Mouse (Mus musculus): ENCODE measurements around the gene Pdgfc.

DNA sequence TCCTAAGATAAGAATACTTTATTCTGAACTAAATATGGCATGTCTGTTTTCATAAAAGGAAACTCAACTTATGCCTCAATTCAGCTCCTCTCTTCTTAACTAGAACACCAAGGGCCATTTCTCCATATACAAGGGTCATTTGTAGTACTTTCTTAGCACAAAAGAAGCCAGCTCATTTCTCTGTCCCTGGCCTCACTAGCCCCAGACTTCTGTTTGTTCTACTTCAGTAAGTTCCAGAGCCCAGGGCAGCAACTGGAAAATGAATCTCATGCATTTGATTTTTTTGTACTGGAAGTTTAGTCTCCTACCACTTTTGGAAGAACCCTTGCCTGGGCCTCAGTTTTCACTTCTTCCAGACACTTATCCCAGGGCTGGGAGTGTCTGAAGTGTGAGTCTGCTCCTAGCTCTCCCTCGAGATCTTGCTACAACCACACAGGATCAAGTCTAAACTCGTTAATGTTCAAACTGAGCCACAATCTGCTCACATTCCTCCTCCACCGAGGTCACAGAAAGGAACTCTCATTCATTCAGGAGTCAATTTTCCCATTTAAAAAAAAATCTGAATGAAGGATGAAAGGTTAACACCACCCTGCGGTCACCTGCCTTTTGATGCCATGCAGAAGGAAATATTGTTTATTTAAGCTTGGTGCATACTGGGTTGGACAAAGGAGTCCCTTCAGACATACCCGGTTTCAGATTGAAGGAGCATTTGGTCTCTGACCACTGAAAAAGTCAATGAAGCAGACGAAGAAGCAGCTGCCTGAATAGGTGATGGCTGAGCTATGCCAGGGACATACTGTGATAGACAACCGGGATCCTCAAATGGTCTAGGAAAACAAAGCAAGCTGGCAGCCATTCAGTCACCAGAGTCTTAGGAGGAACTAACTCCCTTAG, 206.7 kb downstream of the Pdgfc start:
- TF ChIP-seq MAFK (IDR thresholded peaks at IDR 0.05; ENCODE audit: insufficient read depth, low read depth, low read length) (no peak), HCFC1 (IDR thresholded peaks at IDR 0.05; ENCODE audit: borderline replicate concordance, insufficient read depth, low read length) (no peak)
